Comparison of ENCODE assay signal across 13 mouse cellular contexts in genomic region chr10:68147730-68148129, GRCm38 (mm10).
DNase-seq lines count a peak whose midpoint lies in the region; ATAC-seq and TF ChIP-seq lines count a peak whose summit lies in the region.
"Had no signal": no experiment of that assay in that cellular context is flagged by ENCODE, and none has a peak within 500 bp of the region (broad histone marks: within the 10 kb centered on the region; RNA-seq: fewer than 3 reads in every experiment).

No protein-coding gene starts in this region.

- intact Hi-C loops in heart, postnatal 14 days (cut with DNase I), result loop anchor here (2.0 to 5.0 kb wide), 4 partner anchors 45 to 287 kb away; no protein-coding TSS in a partner anchor

- no peak for TF ChIP-seq CTCF in stomach, postnatal 0 days (IDR thresholded peaks at IDR 0.05; ENCODE audit: low read depth)

- no peak overlapping the region for H3K4me2 ChIP-seq in lung, embryonic 16.5 days (ENCODE audit: low read depth, low read length)
- H3K4me2 ChIP-seq in stomach, postnatal 0 days (replicated peaks; ENCODE audit: low read depth), result no peak overlapping the region
- H3K4me2 ChIP-seq: liver, embryonic 13.5 days; midbrain, embryonic 12.5 days had no signal

- H3K27me3 ChIP-seq in lung, embryonic 16.5 days (ENCODE audit: control insufficient read depth, insufficient read depth, low read depth, low read length), result no peaks in the 10 kb centered on the region
- no peaks in the 10 kb centered on the region for H3K27me3 ChIP-seq in stomach, postnatal 0 days (ENCODE audit: control insufficient read depth, insufficient read depth, low read length)
- H3K27me3 ChIP-seq: liver, embryonic 13.5 days; midbrain, embryonic 12.5 days had no signal

- H3K9me3 ChIP-seq in lung, embryonic 16.5 days (ENCODE audit: control insufficient read depth, low read length), result no peaks in the 10 kb centered on the region; the same call in 1 of the 2 replicates
- H3K9me3 ChIP-seq in stomach, postnatal 0 days (ENCODE audit: control insufficient read depth, low read length), result no peaks in the 10 kb centered on the region
- H3K9me3 ChIP-seq: liver, embryonic 13.5 days; midbrain, embryonic 12.5 days had no signal

- H3K4me1 ChIP-seq in lung, embryonic 16.5 days (replicated peaks; ENCODE audit: control insufficient read depth, insufficient read depth, low read length), result peaks cover 9% of the 10 kb centered on the region; the same call in 1 of the 2 replicates
- no peaks in the 10 kb centered on the region; the same call in 1 of the 2 replicates for H3K4me1 ChIP-seq in stomach, postnatal 0 days (replicated peaks; ENCODE audit: control insufficient read depth, insufficient read depth)

- peak; percentile 63 for ATAC-seq in lung, embryonic 16.5 days (ENCODE audit: low read depth)
- ATAC-seq in stomach, postnatal 0 days (ENCODE audit: low FRiP score, low TSS enrichment), result no peak; the same call in 1 of the 2 replicates

- no peak for TF ChIP-seq EP300 in stomach, postnatal 0 days (optimal IDR thresholded peaks at IDR 0.05)

- 28% methylated on average over 6 of the region's 6 CpGs for WGBS in lung, embryonic 16.5 days
- 27% methylated on average over 6 of the region's 6 CpGs for WGBS in stomach, postnatal 0 days

- H3K36me3 ChIP-seq in lung, embryonic 16.5 days (ENCODE audit: control insufficient read depth, insufficient read depth, low read length), result peaks cover 6% of the 10 kb centered on the region
- no peaks in the 10 kb centered on the region for H3K36me3 ChIP-seq in stomach, postnatal 0 days (ENCODE audit: control insufficient read depth, insufficient read depth, low read length)
- H3K36me3 ChIP-seq: midbrain, embryonic 12.5 days had no signal

- H3K4me3 ChIP-seq in lung, embryonic 16.5 days (ENCODE audit: low read length), result no peak overlapping the region
- H3K4me3 ChIP-seq in stomach, postnatal 0 days (ENCODE audit: low read depth, low read length), result no peak overlapping the region
- H3K4me3 ChIP-seq: erythroblast, embryonic 14.5 days; liver, embryonic 13.5 days; midbrain, embryonic 12.5 days had no signal

- peak; percentile 38 for DNase-seq in heart, postnatal 4 days
- no peak for DNase-seq in heart, postnatal 14 days
- no peak for DNase-seq in lung, postnatal 14 days
- DNase-seq in kidney, postnatal 10 days, result peak; percentile 67
- no peak for DNase-seq in stomach, postnatal 0 days (ENCODE audit: low spot score)
- DNase-seq in adrenal gland, adult 18-20 months (ENCODE audit: low spot score in 2 of 2), result no peak
- DNase-seq: adrenal gland, postnatal 14 days; cerebellum, postnatal 36 days; liver, embryonic 13.5 days; thymus, postnatal 25 days had no signal

- peak overlapping the region; percentile 83 for H3K27ac ChIP-seq in lung, embryonic 16.5 days (ENCODE audit: low read length)
- peak overlapping the region; percentile 75; the same call in 1 of the 2 replicates for H3K27ac ChIP-seq in stomach, postnatal 0 days (replicated peaks)
- H3K27ac ChIP-seq: liver, embryonic 13.5 days; midbrain, embryonic 12.5 days had no signal

- no peak overlapping the region for H3K9ac ChIP-seq in lung, embryonic 16.5 days (ENCODE audit: low read length)
- no peak overlapping the region for H3K9ac ChIP-seq in stomach, postnatal 0 days (ENCODE audit: low read length)
- H3K9ac ChIP-seq: liver, embryonic 13.5 days; midbrain, embryonic 12.5 days had no signal

Comparison
In these comparisons a context has a peak if more than half of its experiments do, and no peak if none do; other contexts are left out.
1. DNase-seq: peak in heart, postnatal 4 days (single experiment) and kidney, postnatal 10 days (single experiment); none in heart, postnatal 14 days (0 of 2), lung, postnatal 14 days (single experiment), stomach, postnatal 0 days (single experiment) and adrenal gland, adult 18-20 months (0 of 2).